Mouse (Mus musculus) kidney, adult 11 months (tissue): ENCODE measurements at regions not wholly inside any gene's neighbourhood (a gene's known extent, or its start where the extent isn't known, plus 50 kb on each side); places are given as distances from the start of the nearest gene placed in this dataset.

Source experiments
- DNase-seq: peaks from one replicate; pipeline ENCODE4 v3.0.0; 2022

GRCm38 (mm10) chr12:29124079-29124668 lies 372.6 kb downstream of the Eipr1 start:
- DNase-seq: no peak

DNA sequence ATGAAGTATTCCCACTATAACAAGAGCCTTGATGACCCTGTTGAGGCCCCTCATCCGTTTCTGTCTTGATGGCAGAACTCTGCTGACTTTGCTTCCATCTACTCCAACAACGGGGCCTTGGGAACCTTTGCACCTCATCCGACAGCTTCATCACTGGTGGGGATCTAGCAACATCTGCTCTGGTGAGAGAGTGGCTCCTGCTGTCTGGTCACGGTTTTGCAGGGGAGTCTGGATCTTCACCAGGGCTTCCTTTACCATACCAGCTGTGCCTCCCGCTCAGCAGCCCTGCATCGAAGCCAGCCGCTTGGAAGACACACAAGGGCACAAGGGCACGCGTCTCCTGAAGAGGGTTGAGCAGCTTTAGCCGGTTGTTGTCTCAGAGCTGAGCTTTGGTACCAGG lies 377.2 kb downstream of the Eipr1 start:
- no peak for DNase-seq

GRCm38 (mm10) chr12:29129331-29129730 lies 377.7 kb downstream of the Eipr1 start:
- DNase-seq: no peak

GRCm38 (mm10) chr12:29134326-29134725 lies 382.7 kb downstream of the Eipr1 start:
- no peak for DNase-seq

DNA sequence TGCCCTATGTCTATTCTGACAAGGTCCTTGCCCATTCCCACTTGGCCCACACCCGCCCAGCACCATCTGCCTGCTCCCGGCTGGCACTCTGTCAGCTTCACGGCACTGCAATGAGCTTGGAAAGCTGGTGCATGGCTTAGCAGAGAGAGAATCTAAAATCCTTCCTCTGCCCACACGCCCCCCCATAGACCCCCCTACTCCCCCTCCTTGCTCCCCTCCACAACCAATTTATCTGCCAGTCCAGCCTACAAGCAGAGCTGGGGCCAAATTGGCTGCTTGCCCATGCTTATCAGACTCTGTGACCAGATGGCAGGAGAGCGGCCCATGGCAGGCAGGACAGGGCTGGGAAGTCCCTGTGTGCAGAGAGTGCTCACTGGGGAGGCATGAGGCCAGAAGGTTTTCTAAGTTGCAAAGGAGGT lies 385.3 kb downstream of the Eipr1 start:
- DNase-seq: no peak

- DNase-seq: no peak
These were observed 385.9 kb downstream of the Eipr1 start for GRCm38 (mm10) chr12:29137455-29137854.

DNA sequence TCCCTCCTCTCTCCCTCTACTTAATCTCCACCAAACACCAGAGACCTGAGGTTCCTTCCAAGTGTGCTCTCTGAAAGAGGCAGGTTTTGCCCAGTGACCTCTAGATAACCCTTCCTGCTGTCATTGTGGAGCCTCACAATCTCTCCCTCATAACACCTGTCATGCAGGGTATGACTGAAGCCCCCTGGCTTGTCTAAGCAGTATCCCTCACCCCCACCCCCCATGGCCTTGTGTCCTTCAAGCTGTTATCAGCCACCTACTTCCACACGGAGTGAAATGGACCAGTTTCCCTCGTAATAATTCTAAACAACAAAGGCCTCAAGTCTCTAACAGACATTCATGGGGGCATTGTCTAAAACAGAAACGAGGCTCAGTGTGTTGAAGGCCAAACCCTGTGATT lies 387.6 kb upstream of the Myt1l start:
- no peak for DNase-seq

DNA sequence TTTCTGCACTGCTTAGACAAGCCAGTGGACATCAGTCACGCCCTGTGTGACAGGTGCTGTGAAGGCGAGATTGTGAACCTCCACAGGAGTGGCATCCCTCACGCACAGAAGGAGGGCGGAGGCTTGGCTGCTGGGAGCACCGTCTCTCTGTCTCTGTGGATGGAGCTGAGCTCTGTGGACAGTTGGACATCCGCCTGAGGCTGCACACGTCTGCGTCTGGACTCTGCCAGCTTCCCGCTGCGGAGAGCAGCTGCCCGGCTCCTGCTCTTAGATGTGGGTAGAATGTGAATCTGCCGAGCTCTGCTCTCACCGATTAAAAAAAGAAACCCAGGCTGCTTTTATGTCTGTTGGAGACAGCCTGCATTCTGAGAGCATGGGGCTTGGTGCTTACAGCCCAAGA lies 387.1 kb upstream of the Myt1l start:
- no peak for DNase-seq

GRCm38 (mm10) chr12:29141855-29142254 lies 386.3 kb upstream of the Myt1l start:
- DNase-seq: no peak

GRCm38 (mm10) chr12:29143297-29143696 lies 384.9 kb upstream of the Myt1l start:
- no peak for DNase-seq

DNA sequence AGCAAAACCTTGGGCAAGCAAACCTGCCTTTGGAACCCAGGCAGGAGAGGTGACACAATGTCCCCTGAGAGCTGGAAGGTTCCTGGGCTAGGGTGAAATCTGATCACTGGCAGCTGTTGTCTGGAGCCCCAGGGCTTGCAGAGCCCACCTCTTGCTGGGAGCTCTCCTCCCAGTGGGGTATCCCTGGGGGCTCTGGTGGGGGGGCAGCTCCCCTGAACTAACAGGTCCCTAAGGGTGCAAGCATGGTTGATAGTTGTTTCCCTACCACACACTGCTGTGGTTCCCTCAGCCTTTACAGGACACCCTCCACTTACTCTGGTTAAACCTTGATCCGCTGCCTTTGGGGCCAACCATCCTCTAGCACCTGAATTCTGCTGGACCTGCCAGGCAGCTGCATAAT lies 367.3 kb upstream of the Myt1l start:
- DNase-seq: no peak

- DNase-seq: no peak
These were observed 366.6 kb upstream of the Myt1l start for GRCm38 (mm10) chr12:29161546-29161945.

DNA sequence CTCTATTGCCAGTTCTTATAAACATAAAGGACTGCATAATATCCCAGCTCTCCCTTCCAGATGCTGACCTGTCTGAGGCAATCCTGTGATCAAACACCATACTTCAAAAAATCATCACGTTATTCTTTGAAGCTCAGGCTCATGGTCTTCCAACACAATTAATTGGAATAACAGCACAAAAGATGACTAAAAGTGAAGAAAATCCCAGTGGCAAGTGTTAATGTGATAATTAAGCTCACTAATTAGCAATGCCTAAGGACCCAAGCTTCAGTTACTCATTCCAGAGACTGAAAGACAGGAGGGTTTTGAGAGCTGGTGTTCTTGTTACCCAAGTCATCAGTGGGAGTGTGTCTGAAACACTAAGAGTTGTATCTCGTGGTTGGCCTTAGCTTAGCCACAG lies 363.5 kb upstream of the Myt1l start:
- no peak for DNase-seq

- DNase-seq: no peak
These were observed 361.9 kb upstream of the Myt1l start for GRCm38 (mm10) chr12:29166316-29166715.

DNA sequence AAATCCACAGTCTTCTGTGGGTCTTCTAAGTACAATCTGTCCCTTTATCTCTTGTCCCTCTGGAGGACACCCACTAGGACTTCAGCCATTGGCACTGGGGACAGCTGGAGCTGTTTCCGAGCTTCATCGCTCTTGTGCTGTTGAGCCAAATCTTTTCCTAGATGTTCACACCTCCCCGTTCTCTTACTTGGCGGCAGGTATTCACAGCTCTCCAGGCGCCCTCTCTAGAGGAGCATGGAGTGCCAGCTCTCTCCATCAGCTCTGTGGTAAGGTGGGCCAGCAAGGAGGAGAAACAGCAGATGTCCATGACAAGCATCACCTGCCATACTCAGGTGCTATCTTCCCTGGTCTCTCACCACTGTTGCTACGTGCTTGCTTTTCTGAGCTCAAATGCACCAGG lies 360.3 kb upstream of the Myt1l start:
- no peak for DNase-seq

DNA sequence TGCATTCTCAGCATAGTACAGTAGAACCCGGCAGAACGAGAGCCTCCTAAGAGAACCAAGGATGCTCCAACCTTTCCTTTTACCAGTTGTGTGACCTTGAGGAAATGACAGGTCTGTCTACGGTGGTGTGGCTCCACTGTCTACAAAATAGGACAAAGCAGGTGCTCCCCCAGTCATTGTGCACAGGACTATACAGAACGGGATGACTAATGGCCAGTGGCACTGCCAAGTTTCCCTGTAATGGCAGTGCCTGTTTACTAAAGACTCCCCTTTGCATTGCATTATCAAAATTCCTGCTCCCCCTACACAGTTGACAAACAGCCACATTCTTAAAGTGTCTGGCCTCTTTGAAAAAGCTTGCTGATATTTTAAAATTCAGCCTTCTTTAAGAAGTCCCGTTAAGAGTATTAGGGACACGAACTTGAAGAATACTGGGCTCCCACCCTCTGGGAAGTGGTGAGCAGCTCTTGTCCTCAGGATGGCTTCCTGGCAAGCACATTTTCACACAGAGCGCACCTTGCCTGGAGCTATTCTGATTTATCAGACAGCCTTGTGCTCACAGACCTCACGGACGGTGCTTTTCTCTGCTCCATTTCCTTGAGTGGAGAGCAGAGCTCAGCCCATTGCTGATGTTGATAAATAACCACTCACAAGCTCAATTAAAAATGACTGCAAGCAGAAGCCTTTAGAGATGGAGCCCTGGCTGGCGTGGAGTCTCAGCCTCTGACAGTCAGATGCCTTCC lies 352.3 kb upstream of the Myt1l start:
- DNase-seq: no peak

GRCm38 (mm10) chr12:29177145-29177544 lies 351.0 kb upstream of the Myt1l start:
- no peak for DNase-seq

DNA sequence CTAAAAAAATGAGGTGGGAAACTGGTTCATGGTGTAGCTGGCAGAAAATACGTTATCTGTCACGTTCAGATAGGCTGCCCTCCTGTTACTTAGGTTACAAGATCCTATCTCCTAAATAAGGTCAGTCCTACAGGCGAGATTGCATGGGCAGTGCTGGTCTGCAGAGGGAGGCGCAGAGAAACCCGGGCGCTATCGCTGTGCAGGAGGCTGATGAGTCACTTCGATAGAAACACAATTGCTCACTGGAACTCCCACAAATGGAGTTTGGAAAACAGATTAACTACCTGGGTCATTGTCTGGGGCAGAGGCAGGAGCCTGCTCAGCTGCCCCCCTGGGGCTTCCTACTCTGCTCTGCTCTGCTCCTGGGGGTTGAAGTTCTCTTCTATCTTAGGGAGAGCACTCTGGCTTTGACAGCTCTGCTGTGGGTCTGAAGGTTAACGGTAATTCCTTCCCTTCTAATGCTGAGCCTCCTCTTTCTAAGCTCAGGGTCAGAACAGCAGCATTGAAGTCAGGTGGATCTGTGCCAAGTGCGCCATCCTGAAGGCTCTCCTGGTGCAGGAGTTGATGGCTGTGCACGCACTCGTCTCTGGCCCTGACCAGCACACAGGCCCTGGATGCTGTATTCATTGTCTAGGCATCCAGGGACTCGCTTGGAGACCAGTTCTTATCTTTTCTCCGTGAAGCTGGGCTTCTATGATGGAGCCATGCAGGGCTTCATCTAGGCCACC lies 349.9 kb upstream of the Myt1l start:
- no peak for DNase-seq

- DNase-seq: no peak
These were observed 348.8 kb upstream of the Myt1l start for GRCm38 (mm10) chr12:29179405-29179804.

DNA sequence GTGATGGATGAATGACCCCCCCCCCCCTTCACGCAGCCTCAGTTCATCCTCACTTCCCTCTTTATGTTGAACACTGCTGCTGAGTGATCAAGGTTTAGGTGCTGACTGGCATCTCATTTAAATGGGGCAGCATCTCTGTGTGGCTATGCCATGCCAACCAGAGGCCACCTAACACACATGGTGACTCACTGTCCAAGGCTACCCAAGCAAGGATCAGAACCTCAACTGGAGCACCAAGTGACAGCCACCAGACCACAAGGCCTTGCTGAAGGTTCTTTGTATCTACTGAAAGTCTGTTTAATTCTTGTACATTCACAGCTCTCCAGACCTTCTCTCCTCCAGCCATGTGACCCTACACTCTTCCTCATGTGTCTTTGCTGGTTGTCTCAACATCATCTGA lies 347.6 kb upstream of the Myt1l start:
- no peak for DNase-seq

- DNase-seq: no peak
These were observed 340.6 kb upstream of the Myt1l start for GRCm38 (mm10) chr12:29187619-29188018.

DNA sequence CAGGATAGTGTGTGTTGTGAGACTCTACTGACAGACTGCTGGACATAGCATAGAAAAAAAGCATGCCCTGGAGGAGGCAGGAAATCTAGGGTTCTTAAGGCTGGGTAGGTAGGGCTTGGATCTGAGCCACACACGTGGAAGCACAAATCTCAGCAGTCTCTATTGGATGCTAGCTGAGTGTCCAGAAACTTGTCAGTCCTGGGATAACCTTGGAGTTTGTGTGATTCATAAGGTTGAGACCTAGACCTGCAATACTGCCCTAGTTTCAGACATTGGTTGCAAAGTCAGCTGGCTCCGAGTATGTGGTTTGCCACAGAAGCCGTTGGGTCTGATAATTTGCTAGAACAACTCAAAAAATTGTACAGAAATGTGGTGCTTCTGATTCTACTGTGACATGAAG lies 335.8 kb upstream of the Myt1l start:
- no peak for DNase-seq

DNA sequence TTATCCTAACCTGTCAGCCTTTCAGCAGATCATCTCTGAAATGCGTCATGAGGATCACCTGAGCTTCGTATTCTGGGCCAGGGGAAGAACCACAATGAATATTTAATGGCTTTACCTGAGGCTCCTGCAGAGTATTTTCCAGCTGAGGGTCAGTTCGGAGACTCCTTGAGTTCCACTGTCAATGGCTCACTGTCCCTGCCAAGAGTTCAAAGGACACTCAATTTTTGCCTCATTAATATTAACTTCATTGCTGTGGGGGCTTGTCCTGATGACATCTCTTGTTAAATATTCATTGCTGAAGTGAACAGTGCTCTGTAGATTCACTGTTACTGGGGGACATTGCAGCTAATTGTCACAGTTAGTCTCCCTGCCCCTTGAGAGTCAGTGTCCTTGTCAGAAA lies 316.2 kb upstream of the Myt1l start:
- no peak for DNase-seq

GRCm38 (mm10) chr12:29213625-29214024 lies 314.6 kb upstream of the Myt1l start:
- DNase-seq: no peak
